Mouse (Mus musculus) liver, adult (tissue): Measurements from ENCODE around the gene Nek7.

Source experiments
- GATA4 ChIP-seq: IDR thresholded peaks from 2 replicates; pipeline ENCODE4 v1.6.1; 2014; ENCODE audit warnings: mild to moderate bottlenecking, low read length; ENCODE audit not compliant: insufficient replicate concordance

Nek7 gene

DNA sequence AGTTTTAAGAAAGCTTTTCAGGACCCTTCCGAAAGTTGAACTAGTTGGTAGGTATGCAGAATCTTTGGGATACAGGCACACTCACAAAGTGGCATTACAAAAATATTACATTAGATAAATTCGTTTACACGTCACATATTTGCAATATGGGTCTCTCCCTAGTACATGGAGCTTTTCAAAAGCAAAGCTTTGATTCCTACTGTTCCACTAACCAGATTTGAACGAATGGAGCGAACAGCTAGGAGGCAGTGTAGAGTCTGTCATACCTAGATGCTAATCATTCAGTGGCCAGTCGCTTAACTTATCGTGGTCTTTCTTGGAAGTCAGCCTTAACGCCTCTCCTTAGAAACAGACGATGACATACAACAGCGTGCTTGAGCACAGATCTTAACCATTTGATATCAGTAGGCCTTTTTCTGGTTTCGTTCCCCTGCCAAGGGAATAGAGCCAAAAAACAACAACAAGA is at the start of gene Nek7:
Gene Nek7 (minus strand): TSS at position 146 of the 466 bp plus-strand sequence.
- TF ChIP-seq GATA4, result 0 out of 2 replicates have a peak, but pooled peaks have one; percentile 34

DNA sequence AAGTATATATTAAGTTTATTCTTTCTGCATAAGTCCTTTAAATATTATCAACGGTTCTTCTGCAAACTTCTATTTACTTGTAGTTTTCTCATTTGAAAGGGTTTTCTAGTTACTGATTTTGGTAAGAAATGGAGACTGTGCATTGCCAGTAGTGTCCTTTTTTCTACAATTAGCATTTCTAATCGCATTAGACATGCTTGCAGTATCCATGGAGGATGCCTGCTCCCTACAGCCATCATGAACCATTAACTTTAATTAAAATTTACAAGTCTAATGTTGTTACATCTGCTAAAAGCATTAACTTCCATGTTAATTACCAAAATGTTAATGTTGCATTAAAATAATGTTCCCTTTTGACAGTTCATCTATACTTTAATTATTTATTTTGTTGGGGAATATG is 42.4 kb upstream of the Nek7 start:
- TF ChIP-seq GATA4, result no peak

DNA sequence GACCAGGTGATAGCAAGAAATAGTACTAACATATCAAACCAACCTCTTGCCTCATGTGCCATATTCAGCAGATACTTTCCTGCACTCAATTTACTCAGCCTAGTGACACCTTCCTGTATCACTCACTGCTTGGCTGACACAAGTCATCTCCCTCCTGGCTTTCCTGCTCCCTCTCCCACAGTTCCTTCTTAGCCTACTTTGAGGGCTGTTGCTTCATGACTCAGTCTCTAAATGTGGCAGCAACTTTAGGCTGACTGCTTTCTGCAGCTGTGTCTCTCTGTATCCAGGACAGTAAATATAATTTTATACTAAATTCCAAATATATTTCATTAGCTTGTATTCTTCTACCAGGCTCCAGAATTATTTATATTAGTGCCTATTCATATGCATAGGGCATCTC is 34.3 kb upstream of the Nek7 start:
- no peak for TF ChIP-seq GATA4

DNA sequence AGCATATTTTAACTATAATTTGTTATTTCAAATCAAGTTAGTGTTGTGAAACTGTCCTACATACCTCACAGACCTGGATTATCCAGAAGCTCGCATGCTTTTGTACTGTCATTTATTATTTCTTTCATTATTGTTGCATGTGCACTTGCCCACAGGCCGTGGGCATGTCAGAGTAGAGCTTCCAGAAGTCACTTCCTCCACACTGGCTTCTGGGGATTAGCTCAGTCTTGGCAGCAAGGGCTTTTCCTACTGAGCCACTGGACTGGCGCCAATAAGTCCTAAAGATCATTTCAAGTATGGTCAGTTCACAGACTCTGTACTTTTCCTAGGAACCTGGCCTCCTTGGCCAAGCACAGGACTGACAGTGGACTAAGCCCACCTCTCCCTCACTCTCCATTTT is 25.1 kb upstream of the Nek7 start:
- no peak for TF ChIP-seq GATA4

- no peak for TF ChIP-seq GATA4
These were observed 23.4 kb upstream of the Nek7 start for GRCm38 (mm10) chr1:138643306-138643830.

DNA sequence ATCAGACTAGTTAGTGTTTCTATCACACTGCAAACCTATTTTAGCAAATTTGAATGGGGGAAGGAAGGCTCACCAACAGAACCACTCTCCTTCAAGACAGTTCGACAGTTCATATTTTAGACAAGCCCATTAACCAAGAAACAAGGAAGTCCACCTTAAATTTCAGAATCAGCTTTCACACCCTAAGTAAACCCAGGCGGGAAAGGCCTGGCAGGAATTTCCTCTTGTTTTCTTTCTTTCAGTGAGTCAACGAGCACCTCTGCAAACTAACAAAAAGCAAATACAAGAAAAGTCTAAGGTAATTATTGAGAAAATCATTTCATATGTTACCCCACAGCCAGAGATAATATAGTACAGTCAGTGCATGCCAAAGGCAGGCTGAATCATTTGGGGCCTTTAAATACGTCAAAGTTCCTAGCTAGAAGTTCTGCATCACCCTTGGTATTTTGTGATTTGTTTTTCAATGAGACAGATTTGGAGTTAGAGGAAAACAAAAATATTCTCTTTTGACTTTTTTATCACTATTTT is 21.1 kb upstream of the Nek7 start:
- no peak for TF ChIP-seq GATA4

- TF ChIP-seq GATA4, result no peak
These were observed 17.9 kb upstream of the Nek7 start for GRCm38 (mm10) chr1:138637850-138638249.

- TF ChIP-seq GATA4, result no peak
These were observed 14.6 kb upstream of the Nek7 start for GRCm38 (mm10) chr1:138634561-138634960.

DNA sequence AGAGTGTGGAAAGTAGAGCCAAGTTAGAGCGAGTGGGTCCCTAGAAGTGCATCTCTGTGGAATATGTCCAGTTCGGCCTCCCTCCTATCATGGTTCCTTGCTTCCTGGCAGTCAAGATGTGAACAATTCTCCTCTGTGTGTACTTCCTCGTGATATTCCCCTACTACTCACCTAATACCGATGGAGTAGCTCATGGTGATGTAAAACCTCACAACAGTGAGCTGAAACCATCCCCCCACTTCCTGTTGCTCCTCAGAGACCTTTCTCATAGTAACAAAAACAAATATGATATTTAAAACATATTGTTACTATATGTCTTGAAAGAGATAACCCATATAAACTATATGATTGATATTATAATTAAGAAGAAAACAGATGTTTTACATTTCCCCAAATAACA is 9.0 kb upstream of the Nek7 start:
- no peak for TF ChIP-seq GATA4

- no peak for TF ChIP-seq GATA4
These were observed 8.5 kb upstream of the Nek7 start for GRCm38 (mm10) chr1:138628486-138628885.

DNA sequence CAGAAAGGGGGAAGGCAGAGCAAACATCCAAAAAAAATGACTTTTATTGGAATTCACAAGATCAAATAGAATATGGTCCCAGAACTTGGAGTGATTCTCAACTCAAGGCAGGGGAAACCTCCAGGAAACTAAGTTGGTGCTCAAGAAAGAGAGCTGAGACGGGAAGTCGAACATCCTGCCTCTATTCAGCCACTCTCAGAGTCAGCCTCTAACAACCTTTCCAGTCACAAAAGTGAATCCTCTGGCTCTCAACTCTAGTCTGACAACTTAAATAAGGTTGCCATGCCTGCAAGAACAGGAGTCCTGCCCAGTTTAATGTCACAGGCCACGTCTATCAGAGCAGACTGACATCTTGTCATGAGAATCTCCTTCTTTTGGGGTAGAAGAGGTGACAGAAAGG is 7.9 kb upstream of the Nek7 start:
- TF ChIP-seq GATA4, result no peak

DNA sequence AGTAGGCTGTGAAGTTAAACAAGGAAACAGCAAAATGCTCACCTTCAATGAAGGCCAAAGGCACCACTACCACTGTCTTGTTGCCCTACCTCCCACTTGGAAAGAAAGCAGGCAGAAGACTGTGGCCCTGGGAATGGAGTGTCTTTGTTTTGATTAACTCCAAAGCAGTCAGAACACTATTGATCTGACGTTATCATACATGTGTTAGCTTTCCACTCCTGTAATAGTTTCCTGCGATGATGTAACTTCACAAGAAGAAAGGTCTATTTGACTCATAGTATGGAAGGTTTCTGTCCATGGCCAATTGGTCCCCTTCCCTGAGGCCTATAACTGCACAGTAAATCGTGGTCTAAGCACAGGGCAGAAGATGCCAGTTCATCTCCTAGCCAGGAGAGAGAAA is 6.3 kb upstream of the Nek7 start:
- TF ChIP-seq GATA4, result no peak

DNA sequence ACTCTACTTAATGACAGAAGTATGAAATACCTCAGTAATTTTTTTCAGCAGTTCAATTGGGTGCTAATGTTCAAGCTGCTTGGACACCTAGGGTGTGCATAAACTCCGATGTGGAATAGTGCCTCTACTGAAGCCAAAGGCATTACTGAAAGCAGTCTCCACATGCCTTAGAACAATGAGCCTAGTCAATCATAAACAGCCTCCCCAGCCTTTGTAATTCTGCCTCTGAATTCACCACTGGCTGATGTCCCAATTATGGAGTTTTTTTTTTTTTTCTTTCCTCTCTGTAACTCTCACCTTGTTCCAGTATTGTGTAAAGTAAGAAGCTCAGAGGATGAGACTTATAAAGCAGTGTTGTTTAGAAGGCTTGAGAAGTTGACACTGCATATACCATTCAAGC is 3.9 kb upstream of the Nek7 start:
- no peak for TF ChIP-seq GATA4

GRCm38 (mm10) chr1:138622831-138623230 is 2.9 kb upstream of the Nek7 start:
- no peak for TF ChIP-seq GATA4

DNA sequence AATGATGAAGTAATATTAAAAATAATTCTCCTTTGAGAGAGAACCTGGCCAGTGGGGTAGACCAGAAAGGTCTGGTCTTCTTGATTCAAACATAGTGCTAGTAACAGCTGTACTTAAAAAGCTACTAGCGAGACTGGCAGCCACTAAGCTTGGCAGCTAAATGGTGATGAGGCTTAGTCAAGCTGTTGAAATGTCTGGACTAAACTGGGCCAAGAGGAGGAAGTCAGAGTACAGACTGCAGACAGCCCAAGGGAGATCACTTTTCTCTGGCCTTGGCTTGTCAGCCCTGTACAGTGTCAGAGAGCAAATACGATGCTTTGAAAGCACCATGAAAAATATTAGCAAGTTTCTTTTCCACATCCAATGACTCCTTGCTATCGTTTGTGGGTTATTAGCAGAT is 2.5 kb upstream of the Nek7 start:
- no peak for TF ChIP-seq GATA4

DNA sequence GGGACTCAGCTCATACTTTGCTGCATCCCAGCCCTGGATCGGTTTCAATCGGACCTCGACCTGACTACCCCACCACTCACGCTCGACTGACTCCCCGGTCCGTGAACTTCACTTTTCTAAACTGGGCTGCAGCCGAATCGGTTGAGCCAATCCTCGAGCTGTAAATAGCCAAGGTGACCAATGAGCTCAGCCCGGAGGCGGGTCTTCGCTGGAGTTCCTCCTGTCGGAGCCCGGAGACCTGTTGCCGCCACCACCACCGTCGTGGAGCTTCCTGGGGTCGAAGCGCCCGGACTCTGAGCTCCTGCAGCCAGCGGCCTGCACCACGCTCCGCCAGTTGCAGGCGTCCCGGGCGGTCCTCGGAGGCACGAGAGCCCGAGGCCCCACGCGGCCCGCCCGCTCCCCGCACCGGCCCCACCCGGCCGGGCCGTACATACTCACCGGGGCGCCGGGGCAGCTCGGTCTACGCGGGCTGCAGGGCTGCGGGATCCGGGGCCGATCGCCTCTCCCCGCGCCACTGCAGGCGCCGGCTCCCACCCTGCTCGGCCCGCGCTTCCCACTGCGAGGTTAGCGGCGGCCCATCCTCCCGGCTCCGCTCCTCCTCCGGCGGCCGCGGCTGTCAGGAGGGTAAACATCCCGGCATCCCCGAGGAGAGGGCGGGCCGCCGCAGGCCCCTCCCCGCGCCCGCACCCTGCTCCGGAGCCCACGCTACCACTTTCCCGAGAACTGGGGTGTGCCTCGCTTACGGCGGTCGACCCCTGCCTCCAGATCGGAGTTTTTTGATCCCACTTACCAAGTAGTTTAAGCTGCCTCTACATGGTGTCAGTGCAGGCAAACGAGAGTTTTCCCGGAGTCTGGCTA is 598 bp downstream of the Nek7 start:
- no peak; the same call in 1 of the 2 replicates for TF ChIP-seq GATA4

- no peak; the same call in 1 of the 2 replicates for TF ChIP-seq GATA4
These were observed 2.0 kb downstream of the Nek7 start for GRCm38 (mm10) chr1:138618012-138618354.
